Mouse (Mus musculus) adrenal gland, postnatal 36 days (tissue): ENCODE data around the gene Mgat2. TPM values are rescaled to one million over a fixed set of nuclear protein-coding genes. Genes with fewer than 3 reads are reported as not detected.

Experiments
- DNase-seq, 2 experiments: peaks; one replicate each; pipeline ENCODE4 v3.0.0; 2021; ENCODE audit warnings: mixed read lengths in 1 of 2
- total RNA-seq, 2 experiments: library from RNA; stranded (reverse); gene quantifications; 2 replicates each; pipeline ENCODE4 v1.2.3; 2021

Mgat2 gene
- total RNA-seq, 2 experiments from 2014 or later = 68.5 to 76.3 TPM

GRCm38 (mm10) chr12:69177526-69177925 lies 6.4 kb upstream of the Mgat2 start:
- DNase-seq = no peak

DNA sequence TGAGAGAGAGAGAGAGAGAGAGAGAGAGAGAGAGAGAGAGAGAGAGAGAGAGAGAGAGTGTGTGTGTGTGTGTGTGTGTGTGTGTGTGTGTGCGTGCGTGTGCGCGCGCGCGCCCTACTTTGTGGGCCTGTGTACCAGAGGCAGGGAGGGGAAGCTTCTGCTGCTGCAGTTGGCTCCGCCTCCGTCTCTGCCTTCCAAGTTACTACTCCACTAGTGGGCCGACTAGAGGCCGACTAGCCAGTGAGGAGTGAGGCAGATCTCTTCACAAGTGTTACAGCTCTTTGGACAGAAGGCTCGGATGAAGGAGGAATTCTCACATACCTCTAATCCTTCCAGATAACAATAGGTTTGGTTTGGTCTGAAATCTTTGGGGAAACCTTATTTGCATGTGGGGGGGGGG lies 4.6 kb upstream of the Mgat2 start:
- no peak for DNase-seq

DNA sequence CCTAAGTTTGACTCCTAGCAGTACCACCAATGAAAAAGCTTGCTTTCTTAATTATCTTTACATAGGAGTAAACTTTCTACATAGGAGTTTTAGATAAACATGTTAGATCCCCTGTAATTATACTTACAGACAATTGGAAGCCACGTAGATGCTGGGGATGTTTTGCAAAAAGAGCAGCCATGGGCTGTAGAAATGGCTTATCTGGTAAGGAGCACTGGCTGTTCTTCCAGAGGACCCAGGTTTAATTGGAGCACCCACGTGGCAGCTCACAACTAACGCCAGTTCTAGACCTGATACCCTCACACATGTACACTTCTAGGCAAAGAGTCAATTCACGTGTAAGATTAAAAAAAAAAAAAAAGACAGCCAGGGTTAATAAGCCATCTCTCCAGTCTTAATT lies 2.2 kb upstream of the Mgat2 start:
- DNase-seq = no peak

DNA sequence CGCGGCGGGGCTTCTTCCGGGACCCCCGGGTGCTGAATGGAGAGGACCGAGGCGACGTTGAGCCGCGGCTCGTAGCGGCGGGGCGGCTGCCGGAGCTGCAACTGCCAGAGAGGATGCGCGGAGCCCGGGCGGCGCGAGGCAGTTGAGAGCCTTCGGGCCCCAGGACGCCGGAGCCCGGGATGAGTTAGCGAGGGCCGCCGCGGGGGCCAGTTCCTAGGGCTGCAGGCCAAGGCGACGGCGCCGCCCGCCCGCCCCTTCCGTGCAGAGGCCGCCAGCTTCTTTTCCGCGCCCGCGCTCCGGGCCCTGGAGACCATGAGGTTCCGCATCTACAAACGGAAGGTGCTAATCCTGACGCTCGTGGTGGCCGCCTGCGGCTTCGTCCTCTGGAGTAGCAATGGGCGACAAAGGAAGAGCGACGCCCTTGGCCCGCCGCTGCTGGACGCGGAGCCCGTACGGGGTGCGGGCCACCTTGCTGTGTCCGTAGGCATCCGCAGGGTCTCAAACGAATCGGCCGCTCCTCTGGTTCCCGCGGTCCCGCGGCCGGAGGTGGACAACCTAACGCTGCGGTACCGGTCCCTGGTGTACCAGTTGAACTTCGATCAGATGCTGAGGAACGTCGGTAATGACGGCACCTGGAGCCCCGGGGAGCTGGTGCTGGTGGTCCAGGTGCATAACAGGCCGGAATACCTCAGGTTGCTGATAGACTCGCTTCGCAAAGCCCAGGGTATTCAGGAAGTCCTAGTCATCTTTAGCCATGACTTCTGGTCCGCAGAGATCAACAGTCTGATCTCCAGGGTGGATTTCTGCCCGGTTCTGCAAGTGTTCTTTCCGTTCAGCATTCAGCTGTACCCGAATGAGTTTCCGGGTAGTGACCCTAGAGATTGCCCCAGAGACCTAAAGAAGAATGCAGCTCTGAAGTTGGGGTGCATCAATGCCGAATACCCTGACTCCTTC lies 662 bp downstream of the Mgat2 start:
- DNase-seq = peak; percentile 69 to 75

GRCm38 (mm10) chr12:69185371-69185770 lies 1.4 kb downstream of the Mgat2 start:
- DNase-seq = no peak

- DNase-seq = peak in 1 of 2 experiments; percentile 46
Measured at GRCm38 (mm10) chr12:69186811-69187471, 3.0 kb downstream of the Mgat2 start.

DNA sequence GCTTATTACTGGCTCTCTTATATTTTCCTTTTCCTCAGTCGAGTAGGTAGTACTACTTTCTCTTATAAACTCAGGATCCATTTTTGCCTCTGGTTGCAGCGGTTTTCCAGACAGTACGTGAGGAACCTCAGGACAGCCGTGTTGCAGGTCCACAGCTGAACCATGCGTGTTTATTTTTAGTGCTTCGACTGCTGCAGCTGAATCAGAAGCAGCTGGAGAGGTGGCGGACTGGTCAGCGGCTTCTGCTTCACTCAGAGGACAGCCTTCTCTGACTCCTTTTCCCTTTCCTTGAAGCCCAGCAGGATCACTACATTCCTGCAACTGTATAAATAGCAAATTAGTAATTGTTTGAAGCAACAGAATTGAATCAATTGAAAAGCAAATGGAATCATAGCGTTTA lies 6.1 kb downstream of the Mgat2 start:
- no peak for DNase-seq

DNA sequence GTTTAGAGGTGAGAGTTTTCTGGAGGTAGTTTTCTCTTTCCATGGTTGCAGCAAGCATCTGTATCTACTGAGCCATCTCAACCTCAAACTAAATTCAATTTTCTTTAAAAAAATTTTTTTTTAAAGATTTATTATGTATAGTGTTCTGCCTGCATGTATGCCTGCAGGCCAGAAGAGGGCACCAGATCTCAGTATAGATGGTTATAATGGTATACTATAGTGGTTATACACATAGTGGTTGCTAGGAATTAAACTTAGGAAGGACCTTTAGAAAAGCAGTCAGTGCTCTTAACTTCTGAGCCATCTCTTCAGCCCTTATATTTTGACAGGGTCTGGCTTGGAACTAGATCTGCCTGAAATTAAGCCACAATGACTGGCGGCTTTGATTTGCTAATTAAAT lies 6.6 kb downstream of the Mgat2 start:
- peak in 1 of 2 experiments; percentile 26 for DNase-seq

DNA sequence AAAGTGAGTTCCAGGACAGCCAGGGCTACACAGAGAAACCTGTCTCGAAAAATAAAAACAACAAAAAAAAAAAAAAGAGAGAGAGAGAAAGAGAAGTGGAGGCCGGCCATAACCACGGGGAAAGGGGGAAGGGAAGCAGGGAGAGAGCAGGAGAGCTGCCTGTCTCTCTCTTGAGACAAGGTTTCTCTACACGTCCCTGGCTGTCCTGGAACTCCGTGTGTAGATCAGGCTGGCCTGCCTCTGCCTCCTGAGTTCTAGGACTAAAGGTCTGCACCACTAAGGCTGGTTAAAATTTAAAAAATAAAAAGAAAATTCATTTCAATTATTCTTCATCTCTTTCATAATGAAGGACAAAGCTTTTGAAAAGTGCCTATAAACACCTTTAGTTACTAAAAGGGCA lies 7.4 kb downstream of the Mgat2 start:
- DNase-seq = no peak

DNA sequence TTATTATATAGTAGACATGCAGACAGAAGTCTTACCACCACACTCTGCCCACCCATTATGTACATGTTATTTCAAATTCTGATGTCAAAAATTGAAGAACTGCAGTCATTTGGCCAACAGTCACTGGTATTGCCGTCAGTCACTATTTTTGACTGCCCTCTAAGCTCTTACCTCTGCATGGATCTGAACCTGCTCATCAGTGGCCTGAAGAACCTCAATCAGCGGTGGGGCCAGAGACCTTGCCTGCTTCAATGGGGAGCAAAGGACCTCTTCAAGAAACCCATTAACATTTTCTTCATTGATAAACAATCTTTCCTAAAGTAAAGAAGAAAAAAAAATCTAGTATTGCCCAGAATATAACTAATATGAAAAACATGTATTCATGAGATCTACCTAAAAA lies 8.7 kb downstream of the Mgat2 start:
- no peak for DNase-seq

DNA sequence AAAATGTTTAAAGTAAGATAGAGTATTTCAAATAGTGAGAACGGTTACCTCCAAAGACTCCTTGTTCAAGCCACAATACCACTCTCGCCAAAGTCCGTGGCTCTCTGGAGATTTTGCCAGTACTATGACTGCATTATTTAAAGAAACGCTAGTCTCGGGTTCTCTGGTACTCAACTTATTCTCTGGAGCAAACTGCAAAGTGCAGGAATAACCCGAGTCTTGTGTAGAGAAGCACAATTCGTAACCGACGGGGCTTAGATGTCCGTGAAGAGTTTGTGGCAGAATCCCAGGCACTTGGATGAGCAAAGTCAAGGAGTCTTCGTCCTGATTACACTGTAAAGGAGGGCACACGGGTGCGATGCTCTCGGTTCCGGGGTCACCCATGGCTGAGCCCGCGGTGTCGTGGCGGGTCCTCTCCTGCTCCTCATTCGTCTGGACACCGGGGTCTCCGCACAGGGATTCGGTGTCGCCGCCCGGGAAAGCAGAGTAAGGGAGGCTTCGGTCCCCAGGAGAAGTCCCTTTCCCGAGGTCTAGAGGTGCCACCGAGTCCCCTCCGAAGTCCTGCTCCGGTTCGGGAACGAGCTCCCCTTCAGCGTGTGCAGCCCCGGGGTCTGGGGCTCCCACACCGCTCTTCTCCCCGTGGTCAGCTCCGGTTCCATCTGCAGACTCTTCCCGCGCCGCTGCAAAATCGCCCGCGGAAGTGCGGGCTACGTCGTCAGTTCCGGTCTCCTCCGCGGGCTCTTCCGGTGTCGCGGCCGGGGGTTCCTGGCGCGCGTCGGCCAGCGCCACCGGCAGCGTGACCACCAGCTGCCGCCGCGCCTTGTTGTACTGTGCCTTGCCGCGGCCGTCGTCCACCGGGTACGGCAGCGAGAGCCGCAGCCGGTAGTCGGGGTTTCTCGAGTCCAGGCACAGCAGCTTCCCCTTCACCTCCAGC lies 12.8 kb downstream of the Mgat2 start, which contains the start of gene Gm49383:
Gene Gm49383 (minus strand): TSS at position 661 of the 934 bp plus-strand sequence.
- peak; percentile 75 to 85 for DNase-seq

DNA sequence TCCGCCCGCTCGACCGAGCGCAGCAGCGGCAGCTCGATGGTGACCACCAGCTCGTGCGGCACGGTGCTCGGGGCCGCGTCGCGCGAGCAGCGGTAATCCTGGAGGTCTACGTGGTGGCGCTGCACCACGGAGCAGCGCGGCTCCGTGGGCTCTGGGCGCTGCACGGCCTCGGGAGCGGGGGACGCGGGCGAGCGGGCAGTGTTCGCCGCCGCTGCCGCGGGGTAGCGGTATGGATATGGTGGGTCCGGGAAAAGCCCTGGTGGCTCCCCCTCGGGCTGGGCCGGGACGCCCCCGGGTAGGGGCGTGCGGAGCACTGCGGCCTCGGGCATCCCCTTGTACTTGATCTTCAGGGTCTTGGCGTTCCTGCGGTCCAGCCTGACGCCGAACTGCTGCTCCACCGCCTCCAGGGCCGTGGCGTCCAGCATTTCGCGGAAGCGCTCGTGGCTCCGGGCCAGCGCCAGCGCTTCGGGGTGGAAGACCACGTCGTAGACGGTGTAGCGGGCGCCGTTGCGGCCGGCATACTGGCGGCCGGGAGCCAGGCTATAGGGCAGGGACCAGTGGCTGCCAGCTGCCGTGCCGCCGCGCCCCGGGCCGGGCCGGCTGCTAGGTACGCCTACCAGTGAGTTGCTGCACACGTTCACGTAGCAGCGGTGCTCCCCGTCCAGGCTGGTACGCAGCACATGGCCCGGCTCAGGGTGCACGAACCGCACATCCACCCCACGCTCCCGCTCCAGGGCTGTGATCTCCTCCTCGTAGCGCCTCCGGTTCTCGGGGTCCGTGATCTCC lies 13.6 kb downstream of the Mgat2 start:
- peak; percentile 68 to 78 for DNase-seq

- peak; percentile 89 for DNase-seq
Measured at GRCm38 (mm10) chr12:69198164-69198535, 14.2 kb downstream of the Mgat2 start, which contains the start of gene Dnaaf2. Gene Dnaaf2 (minus strand): TSS chr12:69198429.

- DNase-seq = no peak
Measured at GRCm38 (mm10) chr12:69198985-69199384, 15.0 kb downstream of the Mgat2 start.

DNA sequence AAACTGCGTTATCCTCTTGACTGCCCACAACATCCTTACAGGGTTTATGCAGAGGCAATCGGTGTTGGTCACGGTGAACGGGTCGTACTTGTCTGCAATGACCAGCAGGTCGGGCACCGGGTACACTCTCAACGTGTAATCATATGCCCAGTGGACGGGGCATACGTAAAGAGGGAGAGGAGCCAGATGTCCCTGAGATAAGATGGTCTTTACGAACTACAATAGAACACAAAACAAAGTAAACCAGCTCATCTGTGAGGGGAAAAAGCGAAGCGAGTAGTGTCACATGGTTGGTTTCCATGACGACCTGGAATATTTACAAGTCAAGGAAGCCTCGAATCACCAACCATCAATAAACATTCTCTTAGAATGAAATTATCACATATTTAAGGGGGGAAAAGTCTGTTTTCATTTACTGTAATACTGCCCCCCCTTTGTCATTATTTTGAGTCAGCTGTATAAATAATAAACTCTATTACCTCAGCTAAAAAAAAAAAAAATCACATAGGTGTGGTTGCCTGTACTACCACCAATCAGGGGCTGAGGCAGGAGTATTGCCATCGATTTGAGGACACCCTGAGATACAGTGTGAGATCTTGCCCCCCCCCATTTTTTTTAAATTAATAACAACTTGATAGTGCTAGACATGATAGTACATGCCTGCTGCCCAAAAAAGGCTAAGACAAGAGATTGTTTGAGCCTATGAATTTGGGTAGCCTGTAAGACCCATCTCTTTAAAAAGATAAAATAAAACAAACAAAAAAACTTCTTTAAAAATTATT lies 20.3 kb downstream of the Mgat2 start, which contains the start of gene Gm49384:
Gene Gm49384 (minus strand): TSS at position 216 of the 782 bp plus-strand sequence.
- no peak for DNase-seq

DNA sequence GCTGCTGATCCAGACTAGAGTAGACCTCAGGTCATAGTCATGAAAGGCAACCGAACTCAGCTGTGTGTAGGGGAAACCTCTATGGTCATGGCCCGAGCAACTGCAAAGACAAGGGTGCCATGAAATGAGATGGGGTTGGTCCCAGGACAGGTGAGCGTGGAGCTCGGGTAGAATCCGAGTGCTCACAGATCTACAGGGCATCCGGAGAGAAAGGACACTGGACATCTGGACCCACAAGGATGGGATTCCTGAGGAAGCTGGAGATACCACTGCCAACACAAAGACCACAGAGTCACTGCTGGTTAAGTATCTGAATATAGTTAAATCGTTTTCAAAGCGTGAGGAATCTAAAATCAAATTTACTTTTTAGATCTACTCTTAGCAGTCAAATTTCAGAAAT lies 23.4 kb downstream of the Mgat2 start:
- no peak for DNase-seq

DNA sequence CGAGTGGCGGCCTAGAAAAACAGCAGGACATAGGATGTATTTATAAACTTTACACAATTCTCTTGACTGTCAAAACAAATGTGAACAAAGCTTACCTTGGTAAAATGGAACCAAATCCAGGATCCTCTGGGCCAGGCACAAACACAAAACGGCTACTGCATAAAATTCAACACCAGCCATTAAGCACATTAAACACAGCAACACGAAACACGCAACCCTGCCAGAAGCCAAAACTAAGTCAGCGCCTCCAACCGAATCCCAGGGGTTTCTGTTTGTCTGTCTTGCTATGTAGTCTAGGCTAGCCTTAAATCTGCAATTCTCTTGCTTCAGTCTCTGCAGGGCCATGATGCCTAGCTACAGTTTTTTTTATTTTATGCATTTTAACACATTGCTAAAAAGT lies 24.0 kb downstream of the Mgat2 start:
- DNase-seq = no peak

GRCm38 (mm10) chr12:69208520-69208919 lies 24.6 kb downstream of the Mgat2 start:
- no peak for DNase-seq

DNA sequence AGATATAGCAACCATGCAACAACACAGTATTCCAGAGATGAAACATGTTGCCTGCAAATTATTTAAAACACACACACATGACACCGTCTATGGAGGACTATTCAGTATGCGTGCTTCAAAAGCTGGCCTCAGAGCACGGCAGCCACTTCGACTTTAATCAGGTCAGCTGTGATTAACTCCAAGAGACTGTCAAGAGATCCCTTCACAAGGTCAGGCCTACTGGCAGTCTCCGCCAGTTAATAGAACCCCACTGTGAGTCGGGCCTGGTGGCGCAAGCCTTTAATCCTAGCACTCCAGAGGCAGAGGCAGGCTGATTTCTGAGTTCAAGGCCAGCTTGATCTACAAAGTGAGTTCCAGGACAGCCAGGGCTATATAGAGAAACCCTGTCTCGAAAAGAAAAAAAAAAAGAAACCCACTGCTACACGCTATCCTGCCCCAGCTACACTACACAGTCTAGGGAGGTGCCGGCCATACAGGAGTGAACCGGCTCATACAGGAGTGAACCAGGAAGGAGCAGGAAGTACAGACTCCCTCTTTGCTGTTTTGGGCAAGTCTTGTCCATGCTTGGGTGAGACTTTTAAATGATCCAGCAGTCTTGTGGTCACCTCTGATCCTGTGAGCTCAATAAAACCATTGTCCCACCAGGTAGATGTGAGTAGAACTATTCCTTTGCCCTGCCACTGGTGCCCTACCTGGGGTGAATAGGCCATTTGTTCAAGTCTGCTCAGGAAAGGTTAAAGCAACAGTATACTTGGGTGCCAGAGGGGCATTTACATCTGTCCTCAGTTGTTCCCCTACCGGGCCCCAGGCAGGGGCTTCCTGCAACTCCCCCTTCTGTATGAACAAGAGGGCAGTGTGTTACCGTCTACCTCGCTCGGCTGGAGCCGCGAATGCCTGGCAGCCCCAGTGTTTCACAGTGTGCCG lies 26.4 kb downstream of the Mgat2 start:
- DNase-seq = peak in 1 of 2 experiments; percentile 21
